Mouse (Mus musculus): ENCODE results near the gene Gatad2a.
"Not testable (repeated sequence)": the region's sequence is repeated elsewhere in the genome, so short reads cannot be mapped to it uniquely, and the experiment has no call there.

The Gatad2a gene

DNA sequence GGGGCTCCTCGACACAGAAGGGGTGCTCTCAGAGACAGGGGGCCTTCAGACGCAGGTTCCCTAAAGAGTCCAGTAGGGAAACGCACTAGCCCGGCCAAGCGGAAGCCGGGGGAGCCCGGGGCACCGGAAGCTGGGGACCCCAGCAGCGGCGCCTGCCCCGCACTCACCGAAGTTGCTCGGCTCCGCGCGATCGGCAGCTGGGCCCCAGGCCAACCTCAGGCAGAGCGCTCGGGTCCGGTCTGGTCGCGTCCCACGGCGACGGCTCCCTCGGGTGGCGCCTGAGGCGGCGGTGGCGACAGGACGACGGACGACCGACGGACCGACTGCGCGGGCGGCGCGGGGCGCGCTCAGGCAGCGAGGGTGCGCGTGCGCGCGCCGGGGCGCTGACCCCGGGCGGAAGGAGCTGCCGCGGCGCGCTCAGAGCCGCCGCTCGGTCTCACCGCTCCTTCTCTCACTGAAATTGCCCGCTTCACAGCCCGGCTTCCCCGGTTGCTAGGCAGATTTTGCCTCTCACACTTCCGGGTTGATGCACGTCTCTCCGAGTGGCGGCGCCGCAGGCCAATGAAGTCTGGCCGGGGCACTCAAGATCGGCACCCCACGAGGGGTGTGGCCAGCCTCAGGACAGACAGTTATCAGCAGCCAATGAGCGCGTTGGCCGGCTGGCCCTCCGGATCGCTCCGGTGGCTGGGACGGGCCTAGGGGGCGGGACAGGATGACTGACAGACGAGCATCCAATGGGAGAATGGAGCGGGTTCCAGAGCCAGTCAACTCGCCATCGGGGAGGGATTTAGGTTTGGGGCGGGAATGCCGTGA lies at the start of gene Gatad2a:
Gatad2a (minus strand) TSS at position 609 of the 813 bp plus-strand sequence.
- peak; percentile 100 for DNase-seq (ENCODE audit: low spot score)

DNA sequence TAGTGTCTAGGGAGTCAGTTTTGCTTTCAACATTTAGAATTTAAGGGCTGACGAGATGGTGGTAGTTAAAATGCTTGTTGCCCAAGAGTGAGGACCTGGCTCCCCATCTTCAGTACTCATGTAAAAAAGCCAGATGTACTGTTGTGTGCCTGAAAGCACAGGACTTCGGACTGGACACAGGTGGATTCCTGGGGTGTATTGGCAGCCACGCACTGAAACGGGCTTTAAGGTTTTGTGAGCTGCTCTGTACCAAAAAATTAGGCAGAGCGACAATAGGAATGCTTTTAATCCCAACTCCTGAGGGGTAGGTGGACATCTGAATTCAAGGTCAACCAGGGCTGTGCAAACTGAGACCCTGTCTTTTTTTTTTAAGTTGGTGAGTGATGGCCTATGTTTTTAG lies 47.8 kb upstream of the Gatad2a start:
- DNase-seq (ENCODE audit: low spot score), result no peak

DNA sequence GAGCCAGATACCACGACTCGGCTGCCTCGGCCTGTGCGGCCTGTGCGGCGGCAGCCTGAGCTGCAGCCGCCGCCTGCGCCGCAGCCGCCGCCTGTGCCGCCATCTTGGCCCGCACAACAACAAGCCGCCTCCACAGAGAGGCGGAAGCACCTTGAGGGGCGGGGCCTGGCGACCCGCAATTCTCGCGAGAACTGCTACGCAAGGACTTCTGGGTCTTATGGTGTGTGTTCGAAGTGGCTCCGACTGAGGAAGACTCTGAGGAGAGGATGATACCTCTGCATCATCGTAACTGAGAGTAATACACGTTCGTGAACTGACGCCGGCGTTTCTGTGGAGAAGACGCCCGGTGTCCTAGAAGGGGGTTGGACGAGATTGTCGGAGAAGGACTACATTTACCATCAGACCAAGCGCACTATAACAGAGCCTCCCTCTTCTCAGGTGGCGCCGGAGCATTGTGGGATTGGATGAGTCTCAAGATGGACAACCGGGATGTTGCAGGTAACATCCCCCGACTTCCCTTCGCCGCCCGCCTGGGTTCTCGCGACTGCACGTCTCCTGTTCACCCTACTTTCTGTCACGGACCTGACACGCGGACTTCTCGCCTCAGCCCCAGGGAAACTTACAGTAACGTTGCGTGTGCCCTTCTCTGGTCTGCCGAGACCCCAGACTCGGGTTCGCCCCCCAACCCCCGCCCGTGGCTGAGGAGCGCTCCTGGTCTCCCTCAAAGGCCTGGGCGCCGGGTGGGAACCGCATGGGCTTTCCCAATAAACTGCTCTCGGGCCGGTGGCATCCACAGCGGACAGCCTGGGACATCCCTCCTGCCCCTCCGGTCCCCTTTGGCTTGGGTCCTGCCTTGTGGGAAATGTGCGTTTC lies 46.6 kb upstream of the Gatad2a start, which contains the start of the genes Mau2 and Sugp1:
Mau2 (minus strand) TSS at position 152 of the 873 bp plus-strand sequence.
Sugp1 (plus strand) TSS at position 231 of the 873 bp plus-strand sequence.
- peak; percentile 97 for DNase-seq (ENCODE audit: low spot score)

DNA sequence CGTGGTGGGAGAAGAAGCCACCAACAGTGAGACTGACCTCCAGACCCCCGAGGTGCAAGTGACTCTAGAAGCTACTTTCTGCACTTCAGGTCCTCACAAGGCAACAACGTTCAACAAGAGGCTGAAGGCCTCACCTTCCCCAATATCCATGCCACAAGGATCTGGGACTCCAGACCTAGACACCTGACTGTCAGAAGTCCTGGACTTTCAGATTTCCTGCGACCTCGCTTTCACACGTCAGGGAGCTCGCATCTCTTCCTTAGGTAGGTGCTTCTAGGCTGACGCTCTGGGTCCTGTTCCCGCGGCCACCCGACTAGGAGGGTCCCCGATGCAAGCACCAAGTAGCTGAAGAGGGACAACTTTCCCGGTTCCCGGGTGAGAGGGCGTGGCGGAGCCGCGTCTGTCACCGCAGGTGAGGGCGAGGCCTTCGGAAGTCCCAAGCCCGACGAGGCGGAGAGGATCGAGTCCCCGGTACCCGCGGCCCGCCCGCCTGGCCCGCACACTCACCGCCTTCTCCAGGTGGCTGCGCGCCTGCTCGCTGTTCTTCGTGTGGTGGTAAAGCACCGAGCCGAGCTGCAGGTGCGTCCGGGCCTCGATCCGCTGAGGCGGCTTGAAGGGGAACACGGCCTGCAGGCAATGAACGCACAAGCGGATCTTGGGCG lies 45.8 kb upstream of the Gatad2a start:
- peak; percentile 18 for DNase-seq (ENCODE audit: low spot score)

DNA sequence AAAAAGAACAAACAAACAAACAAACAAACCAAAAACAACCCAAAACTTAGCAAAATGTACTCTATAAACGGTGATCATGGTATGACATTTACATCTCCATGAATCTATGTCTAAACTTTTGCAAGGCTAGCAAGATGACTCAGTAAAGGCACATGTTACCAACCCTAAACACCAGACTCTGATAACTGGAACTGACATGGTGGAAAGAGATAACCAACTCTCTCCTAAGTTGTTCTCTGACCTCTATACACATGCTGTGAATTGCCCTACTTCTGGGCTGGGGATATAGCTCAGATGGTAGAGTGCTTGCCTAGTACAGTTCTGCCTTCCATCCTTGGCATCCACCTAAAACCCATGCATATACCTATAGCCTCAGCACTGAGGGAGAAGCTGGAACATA lies 41.8 kb upstream of the Gatad2a start:
- no peak for DNase-seq (ENCODE audit: low spot score)

DNA sequence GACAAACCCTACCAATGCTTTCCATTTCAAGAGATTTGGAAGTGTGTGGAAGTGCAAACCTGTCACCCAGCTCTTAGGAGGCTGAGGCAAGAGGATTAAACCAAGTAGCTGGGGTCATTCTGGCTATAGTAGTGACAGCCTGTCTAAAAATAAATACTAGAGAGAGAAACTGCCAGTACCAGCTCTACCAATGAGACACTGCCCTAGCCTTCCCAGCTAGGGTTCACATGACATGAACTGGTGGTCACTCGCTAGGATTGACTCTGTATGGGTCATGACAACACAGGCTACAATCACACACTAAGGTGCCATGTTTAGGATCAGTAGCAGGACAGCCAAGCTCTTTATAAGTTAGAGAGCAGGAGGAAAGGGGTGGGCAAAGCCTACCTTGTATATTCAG lies 34.1 kb upstream of the Gatad2a start:
- DNase-seq (ENCODE audit: low spot score), result no peak

DNA sequence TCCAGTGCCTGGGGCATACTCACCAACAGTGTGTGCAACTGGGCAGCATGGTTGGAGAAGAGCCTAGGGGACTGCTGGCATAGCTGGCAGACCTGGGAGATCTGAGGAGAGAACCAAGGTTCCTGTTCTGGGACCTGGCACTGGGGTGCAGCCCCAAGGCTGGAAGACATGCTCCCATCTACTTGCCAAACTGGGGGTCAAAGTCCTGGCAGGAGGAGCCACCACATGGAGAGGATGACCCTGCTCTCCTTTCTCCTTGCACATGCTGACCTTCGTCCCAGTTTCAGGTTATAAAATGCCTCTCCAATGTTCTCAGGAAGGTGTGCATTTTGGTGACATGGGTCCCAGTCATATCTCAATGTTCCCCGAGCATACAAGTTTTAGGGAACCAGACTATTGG lies 30.0 kb upstream of the Gatad2a start:
- no peak for DNase-seq (ENCODE audit: low spot score)

DNA sequence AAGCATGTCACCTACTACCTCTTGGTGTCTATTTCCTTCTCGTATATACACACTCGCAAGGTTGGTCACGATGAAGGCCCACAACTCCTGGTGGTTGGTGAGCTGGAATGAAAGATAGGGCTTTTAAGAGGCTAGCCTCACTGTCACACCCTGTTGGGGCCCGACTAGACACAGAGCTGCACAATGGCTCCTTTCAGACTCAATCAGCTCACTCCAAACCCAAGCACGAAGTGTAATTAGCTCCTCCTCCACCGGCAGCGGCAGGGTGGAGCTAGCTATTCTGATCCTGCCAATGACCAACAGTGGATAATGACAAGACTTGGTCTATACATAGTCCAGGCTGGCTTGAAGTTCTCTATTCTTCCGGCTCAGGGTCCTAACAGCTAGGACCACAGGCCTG lies 27.4 kb upstream of the Gatad2a start:
- DNase-seq (ENCODE audit: low spot score), result no peak

DNA sequence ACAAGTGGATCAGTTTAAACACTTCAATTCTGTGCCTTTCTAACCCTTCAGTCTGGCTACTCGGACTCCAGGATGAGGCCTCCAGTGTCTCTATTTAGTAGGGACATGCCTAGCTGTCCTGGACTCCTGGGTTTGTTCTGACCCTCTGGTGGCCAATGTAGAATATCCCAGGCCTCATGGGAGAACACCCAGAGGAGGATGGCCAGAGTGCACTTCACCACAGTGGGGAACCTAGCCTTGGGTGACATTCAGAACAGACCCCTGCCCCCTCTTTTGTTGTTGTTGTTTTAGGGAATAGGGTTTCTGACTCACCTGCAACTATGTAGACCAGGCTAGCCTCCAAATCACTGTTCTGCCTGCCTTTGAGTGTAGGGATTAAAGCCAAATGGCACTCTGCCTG lies 18.8 kb upstream of the Gatad2a start:
- DNase-seq (ENCODE audit: low spot score), result no peak

DNA sequence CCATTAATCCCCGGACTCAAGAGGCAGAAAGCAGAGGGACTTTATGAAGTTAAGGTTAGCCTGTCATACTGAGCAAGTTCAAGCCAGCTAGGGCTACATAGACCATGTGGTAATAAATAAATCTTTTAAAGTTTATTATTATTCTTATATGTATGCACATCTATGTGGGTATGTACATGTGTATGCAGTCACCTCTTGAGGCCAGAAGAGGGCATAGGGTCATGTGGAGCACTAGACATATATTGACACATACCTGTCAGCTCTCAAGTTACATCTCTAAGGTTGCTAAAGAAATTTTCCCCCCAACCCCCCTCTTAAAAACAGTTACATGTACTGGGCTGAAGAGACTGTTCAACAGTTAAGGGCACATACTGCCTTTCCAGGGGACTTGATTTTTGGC lies 16.6 kb upstream of the Gatad2a start:
- DNase-seq (ENCODE audit: low spot score), result no peak

DNA sequence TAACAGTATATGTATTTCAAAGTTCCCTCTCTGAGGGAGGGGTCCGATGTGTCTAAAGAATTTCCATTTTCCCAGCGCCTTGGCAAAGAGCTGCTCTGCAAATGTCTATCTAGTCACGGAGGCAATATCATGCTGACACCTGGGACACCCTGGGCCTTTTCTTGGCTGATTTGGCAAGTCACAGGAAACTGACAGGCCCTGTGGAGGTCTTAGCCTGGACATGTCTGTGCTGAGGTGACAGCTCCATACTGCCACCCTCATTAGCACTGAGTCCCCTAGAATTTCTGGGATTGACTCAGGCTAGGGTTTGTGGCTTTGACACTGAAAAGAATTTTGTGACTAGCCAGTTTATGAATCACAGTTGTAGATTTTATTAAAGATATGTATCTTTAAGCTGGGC lies 16.2 kb upstream of the Gatad2a start:
- no peak for DNase-seq (ENCODE audit: low spot score)

DNA sequence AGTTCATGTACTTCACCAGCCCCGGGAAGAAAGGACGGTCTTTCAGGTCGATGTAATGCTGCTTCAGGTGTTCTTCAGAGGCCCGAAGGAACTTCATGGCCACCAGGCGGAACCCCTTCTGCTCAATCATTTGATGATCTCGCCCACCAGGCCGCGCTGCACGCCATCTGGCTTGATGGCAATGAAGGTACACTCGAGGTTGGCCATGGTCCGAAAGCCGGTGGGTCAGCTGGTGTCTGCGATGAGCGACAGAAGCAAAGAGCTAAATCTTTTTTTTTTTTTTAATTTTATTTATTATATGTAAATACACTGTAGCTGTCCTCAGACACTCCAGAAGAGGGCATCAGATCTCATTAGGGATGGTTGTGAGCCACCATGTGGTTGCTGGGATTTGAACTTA lies 14.6 kb upstream of the Gatad2a start:
- not testable (repeated sequence) for DNase-seq (ENCODE audit: low spot score)

DNA sequence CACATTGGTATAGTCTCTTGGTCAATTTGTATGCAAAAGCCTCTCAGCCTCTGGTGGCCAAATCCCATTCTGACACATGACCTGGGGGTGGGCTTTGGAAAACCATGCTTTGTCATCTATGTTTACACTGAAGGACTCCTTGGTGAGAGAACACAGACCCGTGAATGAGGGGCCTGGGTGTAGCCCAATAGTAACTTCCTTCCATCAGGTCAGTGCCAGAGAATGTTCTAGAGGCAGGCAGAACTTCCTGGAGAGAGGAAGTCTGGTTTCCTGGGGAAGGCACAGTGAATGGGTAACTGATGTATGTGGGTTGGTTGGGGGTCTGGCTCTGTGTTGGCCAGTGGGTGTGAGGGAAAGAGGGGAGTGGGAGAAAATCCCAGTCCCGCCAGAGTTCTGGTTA lies 9.0 kb upstream of the Gatad2a start:
- peak; percentile 82 for DNase-seq (ENCODE audit: low spot score)

DNA sequence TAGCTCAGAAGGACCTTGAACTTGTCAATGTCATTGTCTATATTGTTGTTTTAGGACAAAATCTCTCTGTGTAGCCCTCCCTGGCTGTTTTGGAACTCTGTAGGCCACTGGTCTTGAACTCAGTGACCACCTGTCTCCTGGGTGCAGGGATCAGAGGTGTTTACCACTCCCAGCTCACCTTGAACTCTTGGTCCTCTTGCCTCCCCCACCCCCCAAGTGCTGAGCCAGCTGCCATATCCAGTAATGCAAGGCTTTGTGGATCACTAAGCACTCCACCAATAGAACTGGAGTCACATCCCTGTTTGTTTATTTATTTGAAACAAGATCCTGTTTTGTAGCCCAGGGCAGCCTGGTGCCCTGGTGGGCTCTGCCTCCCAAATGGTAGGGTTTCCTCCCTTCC lies 8.2 kb upstream of the Gatad2a start:
- DNase-seq (ENCODE audit: low spot score), result no peak

DNA sequence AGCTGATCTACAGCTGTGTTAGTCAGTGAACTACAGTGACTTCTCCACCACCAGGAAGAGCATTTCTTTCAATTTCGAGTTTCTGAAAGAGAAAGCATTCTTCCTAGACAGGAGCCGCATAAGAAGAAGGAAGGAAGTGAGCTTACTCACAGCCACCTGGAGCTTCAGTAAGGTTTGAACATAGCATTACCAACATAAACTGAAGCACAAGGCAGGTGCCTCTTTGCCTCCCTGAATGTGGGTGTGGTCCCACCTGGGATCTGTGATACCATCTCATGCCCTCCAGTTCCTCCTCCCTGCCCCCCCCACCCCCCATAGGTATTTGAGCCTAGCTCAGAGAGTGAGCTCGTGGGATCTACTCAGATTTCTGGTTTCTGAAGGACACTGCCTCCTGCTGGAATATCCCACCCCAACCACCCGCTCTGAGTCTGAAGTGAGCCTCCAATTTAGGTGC lies 7.0 kb upstream of the Gatad2a start:
- DNase-seq (ENCODE audit: low spot score), result no peak

DNA sequence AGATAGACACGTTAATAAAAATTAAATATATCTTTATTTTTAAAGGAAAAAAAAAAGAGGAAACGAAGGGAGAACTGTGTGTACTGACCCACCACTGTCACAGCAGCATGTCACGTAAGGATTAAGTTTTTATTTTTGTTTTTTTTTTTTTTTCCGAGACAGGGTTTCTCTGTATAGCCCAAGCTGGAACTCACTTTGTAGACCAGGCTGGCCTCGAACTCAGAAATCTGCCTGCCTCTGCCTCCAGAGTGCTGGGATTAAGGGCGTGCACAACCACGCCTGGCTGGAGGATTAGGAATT lies 5.7 kb upstream of the Gatad2a start:
- not testable (repeated sequence) for DNase-seq (ENCODE audit: low spot score)

DNA sequence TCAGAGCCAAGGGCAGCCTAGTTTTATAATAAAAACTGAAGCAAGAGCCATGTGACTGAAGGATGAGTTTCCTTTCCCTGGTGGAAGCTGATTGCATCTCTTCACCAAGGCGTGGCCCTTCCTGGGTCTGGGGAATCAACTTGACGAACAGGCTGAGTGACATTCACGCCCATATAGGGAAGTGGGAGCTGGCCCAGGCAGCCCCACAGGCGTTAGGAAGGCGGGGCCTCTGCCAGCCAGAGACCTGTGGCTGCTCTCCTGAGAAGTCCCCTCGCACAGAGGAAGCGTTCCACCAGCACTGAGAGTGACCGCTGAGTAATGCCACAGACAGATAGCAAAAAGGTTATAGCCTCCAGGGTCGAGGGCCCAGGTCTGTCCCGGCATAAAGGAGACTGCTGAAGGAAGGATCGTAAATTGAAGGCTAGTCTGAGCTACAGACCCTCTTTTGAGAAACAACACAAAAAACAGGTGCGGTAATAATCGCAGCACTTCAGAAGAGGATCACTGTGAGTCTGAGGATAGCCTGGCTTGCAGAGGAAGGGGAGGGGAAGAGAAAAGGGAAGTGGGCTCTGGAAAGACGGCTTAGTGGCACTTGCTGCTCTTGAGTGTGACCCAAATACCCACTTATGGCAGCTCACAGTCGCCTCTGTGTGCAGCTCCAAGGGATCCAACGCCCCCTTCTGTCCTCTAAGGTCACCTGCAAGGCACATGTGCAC lies 5.2 kb upstream of the Gatad2a start:
- peak; percentile 92 for DNase-seq (ENCODE audit: low spot score)

DNA sequence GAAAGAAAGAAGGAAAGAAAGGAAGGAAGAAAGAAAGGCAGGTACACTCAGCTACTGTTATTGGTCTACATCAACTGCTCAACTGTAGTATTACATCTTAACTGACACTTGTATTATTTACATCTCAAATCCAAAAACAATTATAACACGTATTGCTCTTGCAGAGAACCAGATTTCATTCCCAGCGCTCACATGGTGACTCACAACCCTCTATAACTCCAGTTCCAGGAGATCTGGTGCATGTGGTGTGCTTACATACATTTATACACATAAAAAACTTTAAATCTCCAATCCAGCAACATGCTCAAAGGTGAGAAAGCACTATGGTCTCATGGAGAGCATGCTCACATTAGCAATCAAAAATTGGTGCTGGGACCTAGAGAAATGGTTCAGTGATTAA lies 4.0 kb upstream of the Gatad2a start:
- DNase-seq (ENCODE audit: low spot score), result no peak

DNA sequence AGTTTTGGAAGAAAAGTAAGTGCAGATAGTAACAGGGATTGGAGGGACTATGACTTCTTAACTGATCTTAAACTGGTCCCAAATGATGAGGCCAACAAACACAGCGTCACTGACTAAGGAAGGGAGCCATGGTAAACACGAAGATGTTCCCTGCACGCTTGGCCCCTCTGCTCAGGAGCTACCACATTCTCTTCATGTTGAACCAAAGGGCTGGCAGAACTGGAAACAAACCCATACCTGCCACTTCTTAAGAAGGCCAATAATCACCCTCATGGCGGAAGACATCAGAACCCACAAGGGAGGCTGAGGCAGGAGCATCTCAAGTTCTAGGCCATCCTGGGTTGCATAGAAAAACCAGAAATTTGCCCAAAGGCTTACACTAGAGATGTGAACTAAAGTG lies 3.1 kb upstream of the Gatad2a start:
- DNase-seq (ENCODE audit: low spot score), result no peak

DNA sequence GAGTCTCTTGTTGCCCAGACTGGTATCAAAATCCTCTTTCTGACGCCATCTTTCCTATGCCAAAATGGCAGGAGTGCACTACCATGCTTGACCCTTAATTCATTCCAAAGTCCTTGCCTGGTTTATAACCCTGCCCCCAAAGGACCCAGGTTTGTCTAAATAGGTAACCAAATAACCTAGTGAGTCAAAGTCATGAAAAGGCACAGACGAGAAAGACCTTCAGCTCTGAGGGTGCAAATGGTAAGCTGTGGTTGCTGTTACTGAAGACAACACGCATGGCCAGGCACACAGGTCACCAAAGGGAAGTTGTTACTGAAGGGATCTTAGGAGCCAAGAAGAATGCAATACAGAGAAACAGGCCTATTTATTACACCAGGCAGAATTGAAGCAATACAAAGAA lies 2.5 kb upstream of the Gatad2a start:
- DNase-seq (ENCODE audit: low spot score), result no peak

DNA sequence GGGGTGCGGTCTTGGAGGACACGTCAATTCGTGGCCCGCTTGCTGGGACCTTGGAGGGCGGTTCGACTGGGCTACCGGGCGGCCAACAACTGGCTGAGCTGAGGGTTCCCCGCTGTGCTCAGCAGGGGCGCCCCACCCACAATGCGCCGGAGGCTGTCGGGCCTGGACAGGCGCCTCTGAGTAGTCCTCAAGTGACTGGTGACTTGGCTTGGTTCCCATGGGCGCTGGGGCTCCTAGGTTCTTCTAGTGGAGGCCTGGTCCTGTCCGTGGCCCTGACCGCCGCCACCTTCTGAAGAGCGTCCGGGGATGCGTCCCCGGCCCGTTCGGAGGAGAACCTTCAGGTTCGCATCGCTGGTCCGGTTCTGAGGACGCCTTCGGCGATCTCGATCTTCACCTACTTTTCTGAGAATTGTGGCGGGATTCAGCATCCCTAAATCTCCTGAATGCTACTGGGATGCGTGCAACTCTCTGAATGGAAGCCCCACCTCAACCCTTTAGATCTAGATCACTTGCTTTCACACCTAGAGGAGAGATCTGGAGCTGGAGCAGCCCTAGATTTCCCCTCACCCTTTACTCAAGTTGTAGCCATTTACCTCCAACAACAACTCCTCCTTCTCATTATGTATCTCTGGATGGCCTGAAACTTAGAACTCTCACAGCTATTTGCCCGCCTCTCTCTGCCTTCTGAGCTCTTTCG lies 553 bp upstream of the Gatad2a start:
- no peak for DNase-seq (ENCODE audit: low spot score)

DNA sequence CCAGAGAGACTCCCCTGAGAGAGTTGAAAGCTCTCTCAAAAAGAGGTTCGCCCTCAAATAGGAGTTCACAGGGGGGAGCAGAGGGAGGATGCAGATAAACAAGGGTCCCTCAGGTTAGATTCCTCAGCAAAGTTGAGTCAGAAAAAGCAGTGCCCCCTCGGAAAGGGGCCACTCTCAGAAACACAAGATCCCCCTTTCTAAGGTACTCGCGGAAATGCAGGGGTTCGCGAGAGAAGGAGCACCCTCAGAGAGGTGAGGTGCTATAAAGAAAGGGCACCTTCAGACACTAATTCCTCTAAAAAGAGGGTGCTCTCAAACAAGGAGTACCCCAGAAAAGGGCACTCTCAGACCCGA lies 785 bp downstream of the Gatad2a start:
- no peak for DNase-seq (ENCODE audit: low spot score)
